Mouse (Mus musculus) liver, embryonic 13.5 days (tissue): ENCODE results near the gene Fut9. TPM values are rescaled to one million over a fixed set of nuclear protein-coding genes. Genes with fewer than 3 reads are reported as not detected.

Experiments used
- ATAC-seq: fragments of 200-750 bp; cut with Nextera tagmentation; 2 replicates; pipeline ENCODE4 v1.8.0; 2017; ENCODE audit warnings: low read depth, mild to moderate bottlenecking, moderate number of reproducible peaks, moderate library complexity
- DNase-seq: peaks from one replicate; pipeline ENCODE4 v3.0.0; 2022
- H3K27ac ChIP-seq: fragments of 300-500 bp; sonication (generic); 2 replicates; pipeline ENCODE4 v1.5.1; 2015; ENCODE audit warnings: moderate library complexity, mild to moderate bottlenecking, inconsistent platforms
- H3K27me3 ChIP-seq: fragments of 300-500 bp; sonication (generic); 2 replicates; pipeline ENCODE4 v1.6.1; 2015; ENCODE audit warnings: mild to moderate bottlenecking, inconsistent platforms
- H3K36me3 ChIP-seq: fragments of 300-500 bp; sonication (generic); 2 replicates; pipeline ENCODE4 v1.6.1; 2015; ENCODE audit warnings: mild to moderate bottlenecking, inconsistent platforms
- H3K4me1 ChIP-seq: fragments of 300-500 bp; sonication (generic); replicated peaks from 2 replicates; pipeline ENCODE4 v1.6.1; 2015; ENCODE audit warnings: inconsistent platforms
- H3K4me2 ChIP-seq: fragments of 300-500 bp; sonication (generic); 2 replicates; pipeline ENCODE4 v1.6.1; 2015; ENCODE audit warnings: inconsistent platforms, mild to moderate bottlenecking, moderate library complexity
- H3K4me3 ChIP-seq: fragments of 300-500 bp; sonication (generic); replicated peaks from 2 replicates; pipeline ENCODE4 v1.5.1; 2015; ENCODE audit warnings: mild to moderate bottlenecking, inconsistent platforms
- H3K9ac ChIP-seq: fragments of 300-500 bp; sonication (generic); 2 replicates; pipeline ENCODE4 v1.6.1; 2015; ENCODE audit warnings: mild to moderate bottlenecking, inconsistent platforms
- H3K9me3 ChIP-seq: fragments of 300-500 bp; sonication (generic); replicated peaks from 2 replicates; pipeline ENCODE4 v1.6.1; 2016; ENCODE audit warnings: inconsistent platforms
- WGBS: fragments of 180-500 bp; shearing (Covaris S2); methylation state at CpG from one replicate; pipeline ENCODE4 v1.1.7; 2015; ENCODE audit not compliant: insufficient replicate concordance; 5-methylcytosine and 5-hydroxymethylcytosine counted together
- polyA plus RNA-seq: library from polyadenylated mRNA; unstranded; fragments of >200 nt; fragmentation: Nextera tagmentation; extraction: Ambion mirVana; gene quantifications from 2 replicates; pipeline ENCODE4 v1.2.1, GENCODE M21; 2015

Gene Fut9
- not detected in 2 replicates for polyA plus RNA-seq

DNA sequence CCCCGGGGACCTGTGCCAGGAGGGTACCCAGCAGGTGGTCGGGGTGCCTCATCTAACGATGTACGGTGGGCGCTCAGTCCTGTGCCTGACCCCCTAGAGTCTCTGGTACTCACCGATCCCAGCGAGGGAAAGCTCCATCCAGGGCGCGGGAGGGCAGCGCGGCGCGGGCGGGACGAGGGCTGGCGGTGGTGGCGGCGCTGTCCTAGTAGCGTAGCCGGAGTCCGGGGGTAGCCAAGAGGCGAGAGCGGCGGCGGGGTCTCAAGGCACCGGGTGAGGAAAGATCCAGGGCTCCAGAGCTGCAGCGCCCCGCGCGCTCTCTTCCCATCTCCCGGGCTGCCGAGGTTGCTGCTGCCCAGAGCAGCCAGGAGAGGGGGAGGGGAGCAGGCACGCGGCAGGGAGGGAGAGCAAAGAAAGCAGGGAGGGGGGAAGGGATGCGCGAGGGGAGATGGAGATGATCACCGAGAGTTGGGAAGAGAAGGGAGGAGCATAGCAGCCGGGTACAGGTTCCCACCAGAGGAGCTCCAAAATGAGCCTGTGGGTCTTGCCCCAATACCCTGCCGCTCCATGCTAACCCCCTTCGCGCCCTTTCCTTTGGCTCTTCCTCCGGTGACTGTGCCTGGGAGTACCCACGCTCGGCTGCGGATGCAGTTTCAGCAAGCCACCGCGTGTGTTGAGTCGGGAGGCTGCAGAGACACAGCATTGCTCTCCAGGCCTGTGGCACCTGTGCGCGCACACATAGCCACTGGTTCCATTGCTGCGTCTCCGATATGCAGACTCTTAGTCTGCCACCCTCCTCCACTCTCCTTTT lies at the start of gene Fut9:
Fut9 (minus strand) TSS at position 769 of the 808 bp plus-strand sequence.
- Histone ChIP-seq H3K9ac (no peak within 1 kb of the TSS), H3K9me3 (no peaks in the 10 kb centered on the region), H3K4me1 (no peaks in the 10 kb centered on the region), H3K27me3 (peaks cover 17% of the 10 kb centered on the region), H3K36me3 (no peaks in the 10 kb centered on the region), H3K4me3 (peak within 1 kb of the TSS; percentile 32), H3K4me2 (peak within 1 kb of the TSS; percentile 49), H3K27ac (no peak within 1 kb of the TSS)
- no peak for ATAC-seq
- WGBS: 2% methylated on average over 51 of the region's 52 CpGs
- DNase-seq: no peak

DNA sequence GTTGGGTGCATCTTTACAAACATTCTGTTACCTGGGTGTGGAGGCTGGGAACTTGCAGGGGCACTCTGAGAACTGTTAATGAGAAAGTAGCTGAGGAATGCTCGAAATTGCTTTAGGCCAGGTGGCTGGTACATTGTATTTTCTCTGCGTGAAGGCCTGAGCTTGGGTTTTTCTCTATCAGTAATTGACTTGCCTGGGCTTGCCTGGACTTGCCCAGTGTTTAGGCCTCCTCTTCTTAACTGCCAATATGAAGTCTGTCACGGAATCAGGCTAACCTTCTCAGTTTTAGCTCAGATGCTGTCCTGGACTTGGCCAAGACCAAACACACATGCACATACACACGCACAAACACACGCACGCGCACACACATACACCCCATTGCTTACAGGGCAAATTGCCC lies 15.7 kb upstream of the Fut9 start:
- Histone ChIP-seq H3K9ac (no peak overlapping the region), H3K9me3 (no peaks in the 10 kb centered on the region), H3K4me3 (no peak overlapping the region), H3K27ac (no peak overlapping the region), H3K4me2 (no peak overlapping the region), H3K36me3 (no peaks in the 10 kb centered on the region), H3K4me1 (no peaks in the 10 kb centered on the region), H3K27me3 (no peaks in the 10 kb centered on the region)
- DNase-seq: no peak
- 89% methylated on average over 7 of the region's 7 CpGs for WGBS
- ATAC-seq: no peak

DNA sequence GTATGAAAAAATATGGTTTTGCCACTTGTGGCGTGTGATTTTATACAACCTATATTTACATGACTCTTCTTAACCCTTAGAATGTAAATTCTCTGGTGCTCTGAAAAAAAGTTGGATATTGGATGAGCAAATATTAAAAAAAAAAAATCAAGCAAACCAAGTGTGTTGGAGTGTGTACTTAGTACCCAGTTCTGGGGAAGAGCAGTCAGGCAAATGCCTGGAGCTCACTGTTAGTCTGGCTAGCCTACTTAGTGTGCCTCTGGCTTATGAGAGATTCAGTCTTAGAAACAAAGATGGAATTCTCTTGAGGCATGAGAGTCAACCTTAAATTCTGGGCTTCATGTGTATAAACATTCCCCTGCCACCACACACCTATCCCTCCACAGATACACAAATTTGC lies 13.3 kb upstream of the Fut9 start:
- no peaks in the 10 kb centered on the region for H3K27me3 ChIP-seq
- no peaks in the 10 kb centered on the region for H3K4me1 ChIP-seq
- DNase-seq (no peak), ATAC-seq (no peak)
- WGBS: 65% methylated on average over 1 of the region's 1 CpGs
- no peaks in the 10 kb centered on the region for H3K36me3 ChIP-seq
- H3K4me3 ChIP-seq: no peak overlapping the region
- H3K9ac ChIP-seq: no peak overlapping the region
- H3K27ac ChIP-seq: no peak overlapping the region
- H3K9me3 ChIP-seq: no peaks in the 10 kb centered on the region
- no peak overlapping the region for H3K4me2 ChIP-seq

DNA sequence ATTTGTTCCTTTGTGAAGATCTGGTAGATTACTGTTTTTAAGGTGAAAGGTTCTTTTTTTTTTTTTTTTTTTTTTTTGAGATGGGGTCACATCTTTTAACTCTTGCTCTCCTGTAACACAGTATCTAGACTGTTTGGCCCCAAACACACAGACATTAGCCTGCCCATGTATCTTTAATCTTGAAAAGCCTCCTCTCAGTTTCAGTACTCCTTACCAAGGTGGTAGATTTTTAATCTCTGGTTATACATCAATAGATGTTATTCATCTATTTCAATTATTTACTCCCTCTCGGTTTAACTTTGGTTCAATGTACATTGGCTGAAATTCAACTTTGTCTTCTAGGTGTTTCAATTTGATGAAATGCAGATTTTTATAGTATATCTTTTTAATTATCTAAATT lies 10.0 kb upstream of the Fut9 start:
- Histone ChIP-seq H3K27me3 (no peaks in the 10 kb centered on the region), H3K9ac (no peak overlapping the region), H3K9me3 (no peaks in the 10 kb centered on the region), H3K36me3 (no peaks in the 10 kb centered on the region), H3K27ac (no peak overlapping the region), H3K4me3 (no peak overlapping the region), H3K4me1 (no peaks in the 10 kb centered on the region), H3K4me2 (no peak overlapping the region)
- ATAC-seq: no peak
- 73% methylated on average over 1 of the region's 1 CpGs for WGBS
- no peak for DNase-seq

DNA sequence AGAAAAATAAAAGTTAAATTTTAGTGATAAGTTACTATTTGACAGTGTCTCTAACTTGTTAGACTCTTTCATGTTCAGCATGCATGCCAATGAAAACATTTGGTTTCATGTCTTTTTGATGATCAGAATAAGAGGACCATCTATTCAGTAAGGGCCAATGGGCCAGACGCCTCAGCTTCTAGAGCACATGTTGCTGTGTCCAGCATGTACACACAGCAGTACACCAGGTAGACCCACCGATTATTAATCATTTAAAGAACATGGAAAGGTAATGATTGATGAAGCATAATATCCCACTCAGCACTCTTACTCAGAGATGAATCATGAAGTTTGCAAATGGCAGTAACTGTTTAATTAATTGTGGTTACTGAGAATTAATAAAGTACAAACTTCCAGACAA lies 1.7 kb upstream of the Fut9 start:
- Histone ChIP-seq H3K4me2 (no peak overlapping the region), H3K27ac (no peak overlapping the region), H3K36me3 (no peaks in the 10 kb centered on the region), H3K4me1 (no peaks in the 10 kb centered on the region), H3K4me3 (no peak overlapping the region), H3K9ac (no peak overlapping the region), H3K27me3 (peaks cover 17% of the 10 kb centered on the region), H3K9me3 (no peaks in the 10 kb centered on the region)
- 71% methylated on average over 2 of the region's 2 CpGs for WGBS
- ATAC-seq (no peak), DNase-seq (no peak)

DNA sequence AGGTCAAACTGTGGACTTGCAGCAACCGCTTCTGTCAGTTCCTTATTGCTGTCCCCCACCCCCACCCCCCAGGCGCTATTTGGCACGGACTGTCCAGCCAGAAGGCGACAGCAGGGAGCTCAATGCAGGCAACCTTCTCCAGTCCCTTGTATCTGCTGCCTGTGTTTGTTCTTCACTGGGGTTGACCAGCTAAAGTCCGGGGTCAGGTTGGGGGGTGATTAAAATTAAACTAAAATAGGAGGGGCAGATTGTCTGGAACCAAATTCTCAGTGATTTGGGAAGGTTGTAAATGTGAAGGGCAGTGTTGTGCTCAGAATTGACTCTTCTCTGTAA lies 206 bp upstream of the Fut9 start:
- no peak for DNase-seq
- H3K36me3 ChIP-seq: no peaks in the 10 kb centered on the region
- H3K27me3 ChIP-seq: peaks cover 17% of the 10 kb centered on the region
- H3K9ac ChIP-seq: no peak overlapping the region
- H3K4me2 ChIP-seq: peak overlapping the region; percentile 49; the same call in 1 of the 2 replicates
- H3K27ac ChIP-seq: no peak overlapping the region
- no peaks in the 10 kb centered on the region for H3K4me1 ChIP-seq
- no peak for ATAC-seq
- H3K4me3 ChIP-seq: 0 out of 2 replicates have a peak overlapping the region, but pooled peaks have one; percentile 32
- 3% methylated on average over 5 of the region's 5 CpGs for WGBS
- H3K9me3 ChIP-seq: no peaks in the 10 kb centered on the region

DNA sequence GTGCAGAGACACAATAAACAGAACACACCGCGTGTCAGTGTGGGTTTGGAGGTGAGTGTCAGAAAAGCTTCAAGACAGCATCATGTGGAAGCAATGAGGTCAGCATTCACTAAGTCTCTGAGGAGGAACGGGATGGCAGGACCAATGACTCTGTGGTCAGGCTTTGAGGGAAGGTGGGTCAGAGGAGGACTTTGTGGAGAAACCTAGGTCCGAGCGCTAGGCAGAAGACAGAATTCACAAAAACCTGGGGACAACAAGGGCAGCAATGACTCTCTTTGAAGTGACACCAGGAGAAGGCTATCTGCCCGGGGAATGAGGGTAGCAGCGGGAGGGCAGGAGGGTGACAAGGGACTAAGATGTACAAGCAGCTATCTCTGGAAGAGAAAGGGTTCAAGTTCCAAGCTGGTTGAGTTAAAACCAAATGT lies 981 bp downstream of the Fut9 start:
- 4% methylated on average over 7 of the region's 7 CpGs for WGBS
- Histone ChIP-seq H3K4me3 (no peak overlapping the region), H3K36me3 (no peaks in the 10 kb centered on the region), H3K9me3 (no peaks in the 10 kb centered on the region), H3K27ac (no peak overlapping the region), H3K4me2 (peak overlapping the region; percentile 49), H3K27me3 (peaks cover 17% of the 10 kb centered on the region), H3K9ac (no peak overlapping the region), H3K4me1 (no peaks in the 10 kb centered on the region)
- DNase-seq (no peak), ATAC-seq (no peak)

DNA sequence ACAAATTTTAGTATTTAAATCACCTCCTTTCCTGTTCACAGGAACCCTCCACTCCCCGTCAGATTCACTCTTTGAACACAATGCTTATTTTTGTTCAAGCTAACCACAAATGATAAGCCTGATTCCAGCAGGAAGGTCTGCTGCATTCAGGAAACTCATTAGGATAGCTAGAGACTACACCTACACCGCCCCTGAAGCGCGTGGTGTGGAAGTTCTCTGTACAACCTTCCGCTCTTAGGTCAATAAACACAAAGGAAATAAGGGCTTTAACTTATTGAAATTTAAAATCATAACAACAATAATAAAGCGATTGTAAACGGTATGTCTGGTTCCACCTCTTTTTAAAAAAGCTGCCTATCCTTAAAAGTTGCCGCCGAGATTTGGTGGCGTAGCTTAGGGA lies 1.6 kb downstream of the Fut9 start:
- no peak for ATAC-seq
- no peak overlapping the region for H3K27ac ChIP-seq
- 19% methylated on average over 10 of the region's 10 CpGs for WGBS
- H3K4me3 ChIP-seq: no peak overlapping the region
- no peak overlapping the region for H3K9ac ChIP-seq
- H3K9me3 ChIP-seq: no peaks in the 10 kb centered on the region
- no peak for DNase-seq
- no peaks in the 10 kb centered on the region for H3K36me3 ChIP-seq
- H3K27me3 ChIP-seq: peaks cover 17% of the 10 kb centered on the region
- H3K4me1 ChIP-seq: no peaks in the 10 kb centered on the region
- H3K4me2 ChIP-seq: no peak overlapping the region

DNA sequence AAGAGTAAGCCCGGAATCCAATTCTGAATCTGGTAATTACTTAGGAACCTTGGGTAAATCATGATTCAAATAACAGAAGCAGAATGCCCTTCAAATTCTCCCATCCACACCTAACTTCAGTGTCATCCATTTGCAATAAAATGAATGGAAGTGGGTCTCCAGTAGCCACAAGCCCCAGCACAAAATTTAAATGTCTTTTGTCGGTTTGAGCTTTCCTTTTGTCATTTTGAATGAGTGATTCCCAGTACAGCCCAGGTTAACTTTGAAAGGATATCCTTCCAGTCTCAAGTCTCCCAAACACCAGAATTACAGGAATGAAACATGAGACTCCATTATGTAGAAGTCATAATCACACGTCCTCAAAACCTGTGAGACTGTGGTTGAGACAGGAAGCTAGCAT lies 3.9 kb downstream of the Fut9 start:
- H3K36me3 ChIP-seq: no peaks in the 10 kb centered on the region
- DNase-seq: no peak
- no peak for ATAC-seq
- no peak overlapping the region for H3K4me3 ChIP-seq
- 25% methylated on average over 3 of the region's 3 CpGs for WGBS
- no peak overlapping the region for H3K9ac ChIP-seq
- no peak overlapping the region for H3K4me2 ChIP-seq
- H3K27me3 ChIP-seq: peaks cover 17% of the 10 kb centered on the region
- H3K4me1 ChIP-seq: no peaks in the 10 kb centered on the region
- no peaks in the 10 kb centered on the region for H3K9me3 ChIP-seq
- no peak overlapping the region for H3K27ac ChIP-seq

DNA sequence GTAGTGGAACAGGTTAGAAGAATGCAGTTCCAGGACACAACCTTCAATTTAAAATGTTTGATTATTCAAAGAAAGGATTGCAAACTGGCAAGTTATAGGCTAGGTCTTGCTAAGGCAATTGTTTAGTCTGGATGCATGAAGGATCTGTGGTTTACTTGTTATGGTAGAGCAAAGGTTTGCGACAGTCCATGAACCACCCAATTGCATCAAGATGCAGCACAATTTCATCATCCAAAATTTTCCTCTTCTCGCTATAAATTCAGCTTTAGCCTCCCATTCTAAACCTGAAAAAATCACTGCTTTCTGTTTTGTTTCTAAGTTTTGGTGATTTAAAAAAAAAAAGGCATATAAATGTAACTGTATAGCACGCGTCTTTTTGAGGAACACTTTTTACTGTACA lies 14.8 kb downstream of the Fut9 start:
- no peak for ATAC-seq
- Histone ChIP-seq H3K4me1 (no peaks in the 10 kb centered on the region), H3K36me3 (no peaks in the 10 kb centered on the region), H3K9ac (no peak overlapping the region), H3K4me3 (no peak overlapping the region), H3K27ac (no peak overlapping the region), H3K27me3 (no peaks in the 10 kb centered on the region), H3K9me3 (no peaks in the 10 kb centered on the region), H3K4me2 (no peak overlapping the region)
- 77% methylated on average over 4 of the region's 4 CpGs for WGBS
- no peak for DNase-seq

DNA sequence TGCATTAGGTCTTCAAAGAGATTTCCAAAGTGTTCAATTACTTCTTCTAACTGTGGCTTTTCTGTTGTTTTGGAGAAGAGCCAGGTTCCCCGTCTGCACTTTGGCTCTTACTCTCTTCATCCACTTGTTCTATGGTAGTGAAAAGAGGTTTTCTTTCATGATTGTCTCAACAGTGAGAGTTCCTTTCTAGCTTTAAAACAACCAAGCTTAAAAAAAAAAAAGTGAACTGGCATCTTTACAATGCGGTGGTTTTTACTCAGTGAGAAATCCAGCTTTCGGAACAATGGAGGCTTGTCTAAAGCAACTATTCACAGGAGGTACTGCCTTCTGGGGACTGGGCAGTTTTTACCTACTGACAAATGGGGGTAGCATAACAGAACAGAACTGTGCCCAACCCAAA lies 31.4 kb downstream of the Fut9 start:
- Histone ChIP-seq H3K27me3 (no peaks in the 10 kb centered on the region), H3K9me3 (no peaks in the 10 kb centered on the region), H3K27ac (no peak overlapping the region), H3K9ac (no peak overlapping the region), H3K4me2 (no peak overlapping the region), H3K4me1 (no peaks in the 10 kb centered on the region), H3K36me3 (no peaks in the 10 kb centered on the region), H3K4me3 (no peak overlapping the region)
- no peak for ATAC-seq
- WGBS: 66% methylated on average over 3 of the region's 3 CpGs
- no peak for DNase-seq

DNA sequence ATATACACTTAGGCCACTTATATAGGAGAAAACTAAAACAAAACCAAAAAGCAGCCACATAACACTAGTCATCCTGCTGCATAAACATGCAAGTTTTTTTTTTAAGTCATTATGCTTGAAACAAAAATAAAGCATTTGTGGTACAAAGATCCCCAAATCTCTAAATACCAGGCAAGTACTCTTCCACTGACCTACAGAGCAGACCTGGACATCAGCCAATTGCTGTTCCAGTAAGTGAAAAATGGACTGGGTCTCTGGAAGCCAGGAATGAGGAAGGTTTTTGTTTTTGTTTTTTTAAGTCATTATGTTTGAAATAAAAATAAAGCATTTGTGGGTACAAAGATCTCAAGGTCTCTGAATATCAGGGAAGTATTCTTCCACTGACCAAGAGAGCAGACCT lies 37.0 kb downstream of the Fut9 start:
- H3K4me3 ChIP-seq: no peak overlapping the region
- ATAC-seq: no peak
- H3K4me1 ChIP-seq: no peaks in the 10 kb centered on the region
- H3K9me3 ChIP-seq: no peaks in the 10 kb centered on the region
- no peaks in the 10 kb centered on the region for H3K27me3 ChIP-seq
- no peak overlapping the region for H3K27ac ChIP-seq
- no peak overlapping the region for H3K4me2 ChIP-seq
- H3K36me3 ChIP-seq: no peaks in the 10 kb centered on the region
- no peak overlapping the region for H3K9ac ChIP-seq
- no peak for DNase-seq
